Mouse (Mus musculus): ENCODE measurements around the gene Llph. TPM values are rescaled to one million over a fixed set of nuclear protein-coding genes. Genes with fewer than 3 reads are reported as not detected.
A peak's percentile ranks its signal among the peaks of the same experiment; 100 is the strongest.
"Not testable (repeated sequence)": the region's sequence is repeated elsewhere in the genome, so short reads cannot be mapped to it uniquely, and the experiment has no call there.

Gene Llph
- polyA plus RNA-seq, 1 experiment = 44.4 TPM

DNA sequence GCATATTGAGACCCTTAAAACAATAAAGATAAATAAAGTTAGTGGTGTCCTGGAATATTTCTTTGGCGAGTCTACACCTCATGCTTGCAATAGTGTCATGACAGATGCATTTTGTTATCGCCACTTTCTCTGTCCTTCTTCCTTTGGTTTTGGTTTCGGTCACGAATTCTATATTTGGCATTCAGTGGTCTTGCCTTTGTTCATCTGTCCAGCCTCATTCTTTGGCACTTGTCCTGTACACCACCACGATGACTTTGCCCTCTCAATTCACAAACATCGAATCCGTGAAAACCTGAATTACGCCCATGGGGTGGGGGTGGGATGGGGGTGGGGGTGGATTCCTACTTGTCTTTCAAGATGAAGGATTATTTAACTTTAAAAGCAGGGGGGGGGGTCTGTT is 18.9 kb upstream of the Llph start:
- H3K4me1 ChIP-seq (ENCODE audit: control insufficient read depth, insufficient read depth, insufficient read length, low read length) = peaks cover 2% of the 10 kb centered on the region; the same call in 1 of the 2 replicates
- H3K4me3 ChIP-seq (ENCODE audit: insufficient read depth, low read depth, low read length) = no peak overlapping the region
- H3K27ac ChIP-seq (replicated peaks; ENCODE audit: low read depth, low read length) = no peak overlapping the region

DNA sequence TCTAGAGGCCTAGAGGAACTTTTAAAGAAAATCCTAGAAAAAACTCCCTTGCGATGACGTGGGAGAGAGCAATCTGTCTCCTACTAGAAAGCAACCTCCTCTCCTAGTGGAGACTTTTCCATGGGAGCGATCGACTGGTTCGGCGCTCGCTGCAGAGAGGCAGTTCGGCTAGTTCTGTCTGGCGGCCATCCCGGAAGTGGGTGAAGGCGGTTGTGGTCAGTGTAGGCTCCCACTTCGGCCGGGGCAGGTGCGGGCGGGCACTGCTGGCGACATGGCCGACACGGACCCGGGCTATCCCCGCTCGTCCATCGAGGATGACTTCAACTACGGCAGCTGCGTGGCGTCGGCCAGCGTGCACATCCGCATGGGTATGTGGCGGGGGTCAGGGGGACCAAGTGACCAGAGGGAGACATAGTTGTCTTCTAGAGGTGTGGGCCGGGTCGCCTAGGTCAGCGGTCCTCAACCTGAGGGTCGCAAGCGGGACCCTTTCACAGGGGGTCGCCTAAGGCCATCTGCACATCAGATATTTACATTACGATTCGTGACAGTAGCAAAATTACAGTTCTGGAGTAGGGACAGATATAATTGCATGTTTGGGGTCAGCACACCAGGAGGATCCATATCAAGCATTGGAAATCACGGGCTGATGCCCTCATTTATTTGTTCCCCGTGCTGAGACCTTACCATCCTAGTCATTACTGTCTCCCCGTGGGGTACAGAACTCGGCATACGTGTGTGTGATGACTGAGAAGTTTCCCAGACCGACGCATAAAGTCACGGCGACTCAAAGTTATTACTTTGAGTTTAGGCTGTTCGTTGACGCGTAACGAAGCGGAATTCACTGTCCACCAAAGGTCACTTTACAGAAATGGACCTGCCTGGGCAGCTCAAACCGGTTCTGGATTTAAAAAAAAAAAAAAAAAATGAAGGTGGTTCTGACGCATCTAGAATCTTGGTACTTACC is 18.0 kb upstream of the Llph start:
- Histone ChIP-seq H3K27ac (replicated peaks; ENCODE audit: low read depth, low read length) (peak overlapping the region; percentile 2; the same call in 1 of the 2 replicates), H3K4me3 (ENCODE audit: insufficient read depth, low read depth, low read length) (peak overlapping the region; percentile 75), H3K4me1 (ENCODE audit: control insufficient read depth, insufficient read depth, insufficient read length, low read length) (peaks cover 2% of the 10 kb centered on the region; the same call in 1 of the 2 replicates)

DNA sequence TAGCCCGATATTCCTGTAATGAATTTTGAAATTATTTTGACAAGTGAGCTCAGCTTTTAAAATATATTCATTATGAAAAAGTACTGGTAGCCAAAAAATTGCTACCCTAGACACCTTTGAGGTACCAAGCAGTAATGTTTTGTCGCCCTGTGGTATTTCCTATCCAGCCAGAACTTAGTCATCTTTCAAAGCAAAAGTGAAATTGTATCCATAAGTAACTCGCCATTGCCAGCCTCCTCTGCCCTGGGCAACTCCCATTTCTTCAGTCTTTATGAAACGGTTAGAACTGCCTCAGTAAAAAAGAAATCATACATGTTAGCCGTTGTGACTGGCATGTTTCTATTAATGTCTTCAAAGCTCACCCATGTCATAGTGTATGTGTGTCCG is 17.3 kb upstream of the Llph start:
- Histone ChIP-seq H3K4me1 (ENCODE audit: control insufficient read depth, insufficient read depth, insufficient read length, low read length) (peaks cover 2% of the 10 kb centered on the region; the same call in 1 of the 2 replicates), H3K4me3 (ENCODE audit: insufficient read depth, low read depth, low read length) (peak overlapping the region; percentile 75), H3K27ac (replicated peaks; ENCODE audit: low read depth, low read length) (no peak overlapping the region)

DNA sequence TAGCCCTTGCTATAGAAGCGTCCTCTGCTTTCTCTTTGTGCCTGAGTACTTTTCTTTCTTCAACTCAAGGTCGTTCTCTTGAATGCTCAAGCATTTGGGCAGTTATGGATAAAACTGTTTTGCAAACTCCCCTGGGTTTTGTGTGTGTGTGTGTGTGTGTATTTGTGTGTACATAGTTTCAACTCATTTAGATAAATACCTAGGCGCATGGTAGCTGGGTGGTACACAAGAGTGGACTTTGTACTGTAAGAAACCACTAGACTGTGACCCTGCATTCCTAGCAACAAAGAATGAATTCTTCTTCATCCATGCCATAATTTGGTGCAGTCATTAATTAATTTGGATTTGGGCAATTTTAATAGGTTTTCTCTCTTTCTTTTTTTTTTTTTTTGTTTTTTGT is 16.8 kb upstream of the Llph start:
- peak overlapping the region; percentile 75 for H3K4me3 ChIP-seq (ENCODE audit: insufficient read depth, low read depth, low read length)

DNA sequence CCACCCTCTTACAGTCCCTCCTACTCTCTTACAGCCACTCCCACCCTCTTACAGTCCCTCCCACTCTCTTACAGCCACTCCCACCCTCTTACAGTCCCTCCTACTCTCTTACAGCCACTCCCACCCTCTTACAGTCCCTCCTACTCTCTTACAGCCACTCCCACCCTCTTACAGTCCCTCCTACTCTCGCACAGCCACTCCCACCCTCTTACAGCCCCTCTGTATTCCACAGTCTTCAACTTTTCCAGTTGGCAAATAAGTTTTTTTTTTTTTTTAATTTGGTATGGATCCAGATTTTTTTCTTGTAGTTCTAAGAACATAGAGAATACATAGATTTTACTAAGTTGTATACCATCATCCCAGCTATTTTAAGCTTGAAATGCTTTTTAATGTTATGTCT is 9.8 kb upstream of the Llph start:
- H3K4me3 ChIP-seq (ENCODE audit: insufficient read depth, low read depth, low read length); H3K4me1 ChIP-seq (ENCODE audit: control insufficient read depth, insufficient read depth, insufficient read length, low read length); H3K27ac ChIP-seq (replicated peaks; ENCODE audit: low read depth, low read length): not testable (repeated sequence)

More for the DNA sequence above, 16.8 kb upstream of the Llph start:
- no peak overlapping the region for H3K27ac ChIP-seq (replicated peaks; ENCODE audit: low read depth, low read length)
- H3K4me1 ChIP-seq (ENCODE audit: control insufficient read depth, insufficient read depth, insufficient read length, low read length) = peaks cover 2% of the 10 kb centered on the region; the same call in 1 of the 2 replicates

DNA sequence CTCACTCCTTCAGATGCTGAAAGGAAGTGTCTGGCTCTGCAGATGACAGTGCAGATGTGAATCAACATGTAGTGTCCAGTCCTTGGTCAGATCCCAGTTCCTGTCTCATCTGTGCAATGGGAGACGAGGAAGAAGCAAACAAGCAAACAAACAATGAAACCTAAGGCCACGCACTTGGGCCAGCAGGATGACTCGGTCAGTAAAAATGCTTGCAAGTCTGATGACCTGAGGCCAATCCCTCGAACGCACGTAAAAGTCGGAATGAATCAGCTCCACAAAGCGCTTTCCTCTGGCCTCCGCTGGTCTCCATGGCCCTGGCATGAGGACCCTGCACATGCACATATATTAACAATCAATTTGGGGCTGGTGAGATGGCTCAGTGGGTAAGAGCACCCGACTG is 7.9 kb upstream of the Llph start:
- Histone ChIP-seq H3K4me1 (ENCODE audit: control insufficient read depth, insufficient read depth, insufficient read length, low read length) (no peaks in the 10 kb centered on the region), H3K27ac (replicated peaks; ENCODE audit: low read depth, low read length) (no peak overlapping the region), H3K4me3 (ENCODE audit: insufficient read depth, low read depth, low read length) (no peak overlapping the region)

DNA sequence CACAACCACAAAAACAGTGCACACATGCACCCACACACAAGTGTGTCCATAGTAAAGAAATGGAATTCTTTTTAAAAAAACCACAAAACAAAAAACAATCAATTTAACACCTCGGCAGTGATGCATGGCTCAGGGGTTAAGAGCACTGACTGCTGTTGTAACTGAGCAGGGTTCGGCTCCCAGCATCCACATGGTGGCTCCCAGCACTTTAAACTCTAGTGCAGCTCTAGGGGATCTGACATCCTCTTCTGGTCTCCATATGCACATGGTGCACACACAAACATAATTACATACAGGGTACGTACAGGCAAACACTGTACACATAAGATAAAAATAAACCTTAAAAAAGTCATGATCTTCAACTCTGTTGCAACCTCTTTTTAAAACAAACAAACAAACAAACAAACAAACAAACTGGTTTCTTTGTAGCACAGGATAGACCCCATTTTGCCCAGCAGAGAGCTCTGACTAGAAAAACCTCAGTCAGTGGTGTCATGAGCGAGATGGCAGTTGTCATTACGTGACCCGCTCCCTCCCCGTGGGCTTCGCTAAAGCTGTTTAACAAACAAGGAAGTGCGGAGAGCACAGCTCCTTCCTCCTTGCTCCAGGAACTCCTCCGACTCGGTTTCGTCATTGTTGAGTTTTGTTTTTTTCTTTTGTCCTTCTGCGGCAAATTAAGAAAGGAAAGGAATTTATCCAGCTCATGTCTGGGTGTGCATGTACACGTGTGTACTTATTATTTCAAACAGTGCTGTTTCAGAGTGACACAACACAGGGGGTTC is 7.1 kb upstream of the Llph start:
- 0 out of 2 replicates have a peak overlapping the region, but pooled peaks have one; percentile 5 for H3K4me3 ChIP-seq (ENCODE audit: insufficient read depth, low read depth, low read length)
- peak overlapping the region; percentile 55; the same call in 1 of the 2 replicates for H3K27ac ChIP-seq (replicated peaks; ENCODE audit: low read depth, low read length)
- no peaks in the 10 kb centered on the region for H3K4me1 ChIP-seq (ENCODE audit: control insufficient read depth, insufficient read depth, insufficient read length, low read length)

DNA sequence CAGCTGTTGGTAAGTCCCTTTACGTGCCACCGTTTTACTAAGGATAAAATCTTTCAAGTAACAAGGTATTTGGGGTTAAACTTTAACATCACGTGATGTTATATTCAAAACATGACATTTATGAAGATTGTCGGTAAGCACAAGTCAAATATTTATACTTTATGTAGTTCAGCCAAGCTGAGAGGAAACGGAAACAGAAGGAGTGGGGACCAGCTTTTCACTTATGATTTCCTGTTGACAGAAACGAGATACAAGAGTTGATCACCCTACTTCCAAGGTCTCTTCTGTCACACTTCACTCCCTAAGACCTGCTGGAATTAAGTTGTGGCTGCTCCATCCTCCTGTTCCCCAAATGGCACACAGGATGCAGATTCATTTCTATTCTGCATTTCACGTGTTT is 6.1 kb upstream of the Llph start:
- 0 out of 2 replicates have a peak overlapping the region, but pooled peaks have one; percentile 2 for H3K27ac ChIP-seq (replicated peaks; ENCODE audit: low read depth, low read length)
- no peaks in the 10 kb centered on the region for H3K4me1 ChIP-seq (ENCODE audit: control insufficient read depth, insufficient read depth, insufficient read length, low read length)
- no peak overlapping the region for H3K4me3 ChIP-seq (ENCODE audit: insufficient read depth, low read depth, low read length)

DNA sequence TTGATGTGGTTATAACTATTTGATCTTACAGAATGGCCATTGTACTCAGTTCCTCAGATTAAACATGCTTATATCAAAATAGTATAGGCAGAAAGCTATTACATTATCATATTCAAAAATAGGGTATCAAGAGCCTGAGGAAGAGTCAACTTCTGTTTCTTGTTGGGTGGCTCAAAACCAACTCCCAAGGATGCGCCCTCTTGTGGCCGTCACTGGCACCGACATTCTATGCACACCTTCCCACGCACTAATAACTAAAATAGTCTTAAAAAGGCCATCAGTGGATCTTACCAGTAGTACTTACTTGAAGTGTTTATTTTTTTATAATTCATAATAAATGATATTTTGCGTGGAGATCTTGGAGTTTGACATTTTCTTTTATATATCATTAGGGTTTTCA is 4.8 kb downstream of the Llph start:
- H3K27ac ChIP-seq (replicated peaks; ENCODE audit: low read depth, low read length) = no peak overlapping the region
- H3K4me1 ChIP-seq (ENCODE audit: control insufficient read depth, insufficient read depth, insufficient read length, low read length) = peaks cover 2% of the 10 kb centered on the region; the same call in 1 of the 2 replicates

DNA sequence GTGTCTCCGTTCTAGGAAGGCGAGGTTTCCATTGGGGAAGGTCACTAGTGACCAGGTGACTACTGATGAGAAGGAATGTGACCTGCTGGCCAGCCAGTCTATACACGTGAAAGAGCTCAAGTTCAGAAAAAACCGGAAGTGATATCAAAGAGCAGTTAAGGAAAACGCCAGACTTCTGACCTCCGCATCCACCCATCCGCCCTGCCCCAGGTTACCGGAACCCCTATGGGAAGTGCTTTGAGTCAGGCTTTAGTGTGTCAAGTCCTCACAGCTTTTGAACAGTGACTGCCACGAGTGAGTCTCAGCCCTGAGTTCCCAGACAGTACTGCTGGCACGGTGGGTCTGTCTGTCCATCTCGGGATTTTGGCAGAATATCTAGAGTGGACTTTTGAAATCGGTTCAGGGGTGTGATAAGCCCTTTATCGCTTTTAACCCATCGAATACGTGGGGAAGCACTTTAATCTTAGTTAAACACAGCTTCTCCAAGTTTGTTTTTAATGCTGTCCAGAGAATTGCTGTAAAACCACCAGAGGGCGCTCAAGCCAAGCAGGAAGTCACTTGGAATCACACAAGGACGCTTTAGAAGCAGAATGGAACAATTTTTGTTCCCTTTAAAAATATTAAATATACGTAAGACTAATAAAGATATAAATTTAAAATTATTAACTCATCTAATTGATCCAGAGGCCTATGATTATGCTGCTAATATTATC is 6.9 kb downstream of the Llph start:
- Histone ChIP-seq H3K27ac (replicated peaks; ENCODE audit: low read depth, low read length) (peak overlapping the region; percentile 15; the same call in 1 of the 2 replicates), H3K4me1 (ENCODE audit: control insufficient read depth, insufficient read depth, insufficient read length, low read length) (no peaks in the 10 kb centered on the region), H3K4me3 (ENCODE audit: insufficient read depth, low read depth, low read length) (peak overlapping the region; percentile 49)

More for the DNA sequence above, 4.8 kb downstream of the Llph start:
- no peak overlapping the region for H3K4me3 ChIP-seq (ENCODE audit: insufficient read depth, low read depth, low read length)

DNA sequence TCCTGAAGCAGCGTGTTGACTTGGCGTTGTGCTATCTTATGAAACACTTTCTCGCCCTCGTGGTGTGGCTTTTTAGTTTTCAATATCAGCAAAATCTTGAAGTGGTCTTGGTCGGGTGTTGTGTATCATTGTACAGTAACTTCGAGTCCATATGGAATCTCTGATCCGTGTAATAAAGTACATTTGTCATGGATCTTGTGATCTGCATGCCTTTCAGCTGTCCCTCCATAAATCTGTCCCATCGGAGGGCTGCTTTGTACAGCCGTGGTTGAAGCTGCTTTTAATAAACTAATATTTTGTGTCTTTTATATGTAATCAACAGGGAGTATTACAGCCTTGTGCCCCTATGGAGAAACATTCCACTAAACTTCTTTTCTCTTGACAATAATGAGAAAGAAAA is 10.0 kb downstream of the Llph start:
- Histone ChIP-seq H3K4me3 (ENCODE audit: insufficient read depth, low read depth, low read length) (no peak overlapping the region), H3K4me1 (ENCODE audit: control insufficient read depth, insufficient read depth, insufficient read length, low read length) (no peaks in the 10 kb centered on the region), H3K27ac (replicated peaks; ENCODE audit: low read depth, low read length) (no peak overlapping the region)

DNA sequence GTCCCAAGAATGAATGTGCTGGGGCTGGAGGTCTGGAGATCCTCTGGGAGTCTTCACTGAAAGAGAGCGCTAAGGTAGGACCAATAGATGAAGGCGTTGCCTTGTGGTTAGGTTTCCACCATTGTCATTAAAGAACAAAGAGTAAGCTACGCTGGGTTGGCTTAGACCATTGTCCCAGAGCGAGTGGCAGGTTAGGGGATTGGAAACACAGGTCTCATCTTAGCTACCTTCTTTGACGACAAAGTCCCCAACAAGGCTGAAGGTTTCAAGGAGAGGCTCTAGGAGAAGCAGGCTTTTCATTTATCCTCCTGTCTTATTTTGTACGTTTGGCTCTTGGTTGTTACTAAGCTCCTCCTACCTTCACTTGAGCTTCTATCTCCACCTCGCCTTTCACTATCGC is 11.4 kb downstream of the Llph start:
- no peak overlapping the region for H3K4me3 ChIP-seq (ENCODE audit: insufficient read depth, low read depth, low read length)
- no peaks in the 10 kb centered on the region for H3K4me1 ChIP-seq (ENCODE audit: control insufficient read depth, insufficient read depth, insufficient read length, low read length)
- no peak overlapping the region for H3K27ac ChIP-seq (replicated peaks; ENCODE audit: low read depth, low read length)

DNA sequence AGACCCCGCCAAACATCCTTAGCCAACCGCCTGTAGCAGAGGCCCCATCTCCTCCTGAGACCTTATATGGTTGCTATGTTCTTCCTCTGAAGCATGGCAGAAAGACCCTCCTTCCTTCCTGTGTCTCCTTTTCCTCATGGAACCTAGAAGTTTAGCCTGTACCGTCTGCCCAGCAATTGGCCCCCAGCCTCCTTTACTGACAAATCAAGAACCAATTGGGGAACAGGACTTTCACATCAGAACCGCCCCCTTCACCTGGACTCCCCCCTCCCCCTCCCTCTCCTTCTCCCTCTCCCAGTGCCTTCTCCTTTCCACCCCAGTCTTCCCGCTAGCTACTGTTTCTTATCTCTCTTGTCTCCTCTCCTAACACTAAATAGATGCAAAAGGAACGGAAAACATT is 12.6 kb downstream of the Llph start:
- no peak overlapping the region for H3K27ac ChIP-seq (replicated peaks; ENCODE audit: low read depth, low read length)
- H3K4me3 ChIP-seq (ENCODE audit: insufficient read depth, low read depth, low read length) = no peak overlapping the region
- H3K4me1 ChIP-seq (ENCODE audit: control insufficient read depth, insufficient read depth, insufficient read length, low read length) = no peaks in the 10 kb centered on the region

DNA sequence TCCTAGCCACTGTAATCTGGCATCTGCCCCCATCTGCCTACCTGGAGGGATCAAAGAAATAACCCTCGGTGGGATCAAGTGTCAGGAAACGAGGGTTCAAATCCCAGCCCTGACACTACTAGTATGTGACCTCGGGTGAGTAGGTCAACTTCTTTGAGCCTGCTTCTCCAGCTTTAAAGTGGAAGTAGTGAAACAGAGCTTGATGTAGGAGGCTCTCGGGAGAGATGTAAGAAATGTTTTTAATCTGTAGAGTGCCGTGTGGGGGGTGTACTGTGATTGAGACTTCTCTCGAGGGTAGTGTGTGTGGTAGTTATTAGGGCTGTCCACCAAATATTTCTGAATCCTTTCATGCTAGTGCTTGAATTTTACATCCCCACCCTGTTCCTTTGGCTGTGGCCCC is 15.6 kb downstream of the Llph start:
- Histone ChIP-seq H3K4me1 (ENCODE audit: control insufficient read depth, insufficient read depth, insufficient read length, low read length) (no peaks in the 10 kb centered on the region), H3K27ac (replicated peaks; ENCODE audit: low read depth, low read length) (no peak overlapping the region), H3K4me3 (ENCODE audit: insufficient read depth, low read depth, low read length) (no peak overlapping the region)

DNA sequence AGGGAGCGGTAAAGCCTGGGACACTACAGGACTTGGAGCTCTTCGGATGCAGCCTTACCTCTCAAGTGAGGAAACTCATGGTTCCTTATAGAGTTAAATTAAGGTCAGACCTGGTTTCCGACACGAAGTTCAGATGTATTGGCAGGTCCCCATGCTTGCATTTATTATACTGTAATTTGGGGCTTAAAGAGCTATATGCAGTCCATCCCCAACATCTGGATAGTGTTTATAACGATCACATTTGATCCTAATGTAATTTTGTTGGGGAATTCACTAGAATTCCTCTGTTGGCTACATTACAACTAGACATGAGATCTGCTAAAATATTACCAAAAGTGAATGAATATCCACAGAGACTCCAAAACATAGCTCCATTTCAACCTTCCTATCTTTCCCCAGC is 18.8 kb downstream of the Llph start:
- Histone ChIP-seq H3K27ac (replicated peaks; ENCODE audit: low read depth, low read length) (no peak overlapping the region), H3K4me3 (ENCODE audit: insufficient read depth, low read depth, low read length) (no peak overlapping the region), H3K4me1 (ENCODE audit: control insufficient read depth, insufficient read depth, insufficient read length, low read length) (no peaks in the 10 kb centered on the region)
